Mouse (Mus musculus): Measurements from ENCODE around the gene Tmem175.

DNA sequence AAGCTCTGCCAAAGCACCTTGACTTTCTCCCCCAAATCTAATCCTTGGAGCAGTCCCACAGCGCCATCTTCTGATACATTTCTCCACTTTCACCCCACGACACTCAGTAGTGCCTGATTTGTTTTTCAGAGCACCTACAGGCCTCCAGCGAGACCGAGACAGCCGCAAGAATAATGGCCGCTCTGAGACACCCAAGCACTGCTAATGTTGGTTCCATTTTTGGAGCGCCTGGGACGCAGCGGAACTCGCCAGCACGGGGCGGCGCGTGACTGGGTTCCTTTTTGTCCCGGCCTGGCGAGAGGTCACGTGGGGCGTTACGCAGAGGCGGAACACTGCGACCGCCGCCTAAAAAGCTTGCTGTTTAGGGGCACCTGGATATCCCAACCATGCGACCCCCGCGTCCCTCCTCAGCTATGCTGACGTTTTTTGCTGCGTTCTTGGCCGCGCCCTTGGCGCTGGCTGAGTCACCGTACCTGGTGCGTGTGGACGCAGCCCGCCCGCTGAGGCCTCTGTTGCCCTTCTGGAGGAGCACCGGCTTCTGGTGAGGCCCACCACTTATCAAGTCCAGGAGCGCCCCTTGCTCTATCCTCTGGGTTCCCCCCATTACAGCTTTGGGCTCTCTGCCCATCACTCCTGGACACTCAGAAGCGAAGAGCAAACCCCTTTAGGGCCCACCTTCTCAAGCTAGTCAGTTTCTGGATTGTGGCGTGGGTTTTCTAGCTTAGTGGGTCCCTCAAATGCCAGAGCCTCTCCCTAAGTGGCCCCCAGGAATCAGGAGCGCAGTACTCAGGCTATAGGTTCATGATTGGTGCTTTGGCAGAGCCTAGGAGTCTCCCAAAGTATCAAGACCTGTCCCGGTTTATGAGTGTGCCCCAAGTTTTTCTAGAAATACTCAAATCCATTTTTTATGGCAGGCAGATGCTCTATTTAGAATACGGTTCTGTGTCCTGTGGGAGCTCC, 39.7 kb downstream of the Tmem175 start, which contains the start of gene Dgkq:
- peak; percentile 59 for TF ChIP-seq CTCF (conservative IDR thresholded peaks at IDR 0.05; ENCODE audit: insufficient read depth, insufficient read length, low read depth, low read length)
- TF ChIP-seq POLR2A (IDR thresholded peaks at IDR 0.05; ENCODE audit: low read depth, low read length): peak; percentile 66
